Mouse (Mus musculus): ENCODE measurements around the gene Olfr665.

DNA sequence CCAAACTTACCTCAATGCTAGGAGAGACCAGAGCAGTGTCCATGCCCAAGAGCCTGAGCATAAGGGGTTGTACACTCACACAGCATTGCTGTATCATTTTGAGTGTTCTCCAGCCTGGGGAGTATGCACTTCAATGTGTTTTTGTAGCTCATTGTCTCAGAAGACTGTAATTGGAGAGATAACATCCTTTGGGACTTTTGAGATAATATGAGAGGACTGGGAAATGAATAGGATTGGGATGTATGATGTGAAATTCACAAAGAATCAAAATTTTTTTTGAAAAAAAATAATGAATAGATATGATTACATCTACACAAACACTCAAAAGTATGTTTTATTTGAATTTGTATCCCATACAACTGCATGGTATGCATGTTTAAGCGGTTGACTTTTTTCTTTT is 50.1 kb downstream of the Olfr665 start, which contains the start of gene Olfr668:
- TF ChIP-seq CTCF (IDR thresholded peaks at IDR 0.05; ENCODE audit: low read depth) (no peak), EP300 (IDR thresholded peaks at IDR 0.05; ENCODE audit: low read depth) (no peak)

Data from liver, embryonic 14.5 days (tissue).